In genomic region chrX:17752823-17753222, GRCm38 (mm10) we compare ENCODE assay signal across 18 mouse cellular contexts.
"Had no signal": no experiment of that assay in that cellular context is flagged by ENCODE, and none has a peak within 500 bp of the region (broad histone marks: within the 10 kb centered on the region; RNA-seq: fewer than 3 reads in every experiment).

No protein-coding gene starts in this region.

- H3K27ac ChIP-seq: lung, embryonic 15.5 days; macrophage; midbrain, embryonic 13.5 days; midbrain, embryonic 15.5 days; neural tube, embryonic 12.5 days; stomach, embryonic 15.5 days; stomach, postnatal 0 days had no signal

- H3K4me1 ChIP-seq: lung, embryonic 15.5 days; megakaryocyte, embryonic 14.5 days; midbrain, embryonic 13.5 days; midbrain, embryonic 15.5 days; neural tube, embryonic 12.5 days; stomach, embryonic 15.5 days had no signal

- DNase-seq: liver, postnatal 0 days; lung, adult 2 months; lung, postnatal 14 days; lung, postnatal 36 days; right cerebral cortex, postnatal 14 days; thymus, adult 2 months; thymus, postnatal 25 days; thymus, postnatal 4 days had no signal

- H3K4me3 ChIP-seq: lung, embryonic 15.5 days; megakaryocyte, embryonic 14.5 days; midbrain, embryonic 13.5 days; midbrain, embryonic 15.5 days; neural tube, embryonic 12.5 days; stomach, embryonic 15.5 days had no signal

- H3K27me3 ChIP-seq: lung, embryonic 15.5 days; megakaryocyte, embryonic 14.5 days; midbrain, embryonic 13.5 days; midbrain, embryonic 15.5 days; neural tube, embryonic 12.5 days; stomach, embryonic 15.5 days had no signal

- H3K9ac ChIP-seq: liver, postnatal 0 days; lung, embryonic 15.5 days; midbrain, embryonic 13.5 days; midbrain, embryonic 15.5 days; neural tube, embryonic 12.5 days; stomach, embryonic 15.5 days had no signal

- H3K4me2 ChIP-seq: lung, embryonic 15.5 days; midbrain, embryonic 11.5 days; midbrain, embryonic 13.5 days; midbrain, embryonic 15.5 days; neural tube, embryonic 12.5 days; stomach, embryonic 15.5 days had no signal

- H3K9me3 ChIP-seq: lung, embryonic 15.5 days; megakaryocyte, embryonic 14.5 days; midbrain, embryonic 13.5 days; midbrain, embryonic 15.5 days; neural tube, embryonic 12.5 days; stomach, embryonic 15.5 days had no signal

- ATAC-seq: liver, postnatal 0 days; lung, postnatal 0 days; midbrain, embryonic 13.5 days; midbrain, embryonic 15.5 days had no signal

- H3K36me3 ChIP-seq: lung, embryonic 15.5 days; midbrain, embryonic 13.5 days; midbrain, embryonic 15.5 days; neural tube, embryonic 12.5 days; stomach, embryonic 15.5 days had no signal
